Comparison of ENCODE assay signal across 21 mouse cellular contexts in the genomic region with DNA sequence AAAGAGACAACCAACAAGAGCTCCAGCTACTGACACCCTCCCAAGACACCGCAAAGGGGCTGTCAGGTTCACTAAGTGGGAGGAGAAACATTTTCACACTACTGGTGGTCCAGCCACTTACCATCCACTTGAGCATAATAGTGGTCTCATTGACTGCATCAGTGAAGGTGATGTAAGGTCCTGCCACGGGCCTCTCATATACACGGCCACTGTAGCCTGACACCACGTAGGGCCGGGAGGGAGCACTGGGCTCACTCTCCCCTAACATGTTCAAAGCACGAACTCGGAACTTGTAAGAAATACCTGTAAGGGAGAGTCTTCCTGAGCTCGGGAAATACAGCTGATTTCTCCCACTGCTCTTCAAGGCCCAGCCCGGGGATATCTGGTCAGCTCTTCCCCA.
DNase-seq lines count a peak whose midpoint lies in the region; ATAC-seq and TF ChIP-seq lines count a peak whose summit lies in the region.
"Had no signal": no experiment of that assay in that cellular context is flagged by ENCODE, and none has a peak within 500 bp of the region (broad histone marks: within the 10 kb centered on the region; RNA-seq: fewer than 3 reads in every experiment).

No protein-coding gene starts in this region.

- no peak for ATAC-seq in intestine, embryonic 14.5 days (replicated peaks; ENCODE audit: low FRiP score, low TSS enrichment, low read depth)
- no peak for ATAC-seq in intestine, embryonic 15.5 days
- ATAC-seq: forebrain, embryonic 13.5 days; forebrain, embryonic 16.5 days had no signal

- no peak overlapping the region for H3K4me3 ChIP-seq in intestine, embryonic 14.5 days (ENCODE audit: low read depth, low read length)
- H3K4me3 ChIP-seq in intestine, embryonic 15.5 days (replicated peaks) = no peak overlapping the region
- no peak overlapping the region for H3K4me3 ChIP-seq in myocyte
- H3K4me3 ChIP-seq: embryonic facial prominence, embryonic 13.5 days; embryonic facial prominence, embryonic 15.5 days; erythroblast, embryonic 14.5 days; forebrain, embryonic 10.5 days; forebrain, embryonic 13.5 days had no signal

- H3K9ac ChIP-seq in intestine, embryonic 14.5 days (ENCODE audit: low read length) = no peak overlapping the region
- H3K9ac ChIP-seq in intestine, embryonic 15.5 days = no peak overlapping the region
- H3K9ac ChIP-seq: embryonic facial prominence, embryonic 13.5 days; embryonic facial prominence, embryonic 15.5 days; forebrain, embryonic 13.5 days had no signal

- intact Hi-C loops in heart, postnatal 25 days (cut with DNase I) = no loop called here

- no peaks in the 10 kb centered on the region for H3K79me2 ChIP-seq in myocyte (ENCODE audit: control insufficient read depth, insufficient read depth)

- TF ChIP-seq POLR2A in myocyte (IDR thresholded peaks at IDR 0.05; ENCODE audit: insufficient read length, low read depth) = no peak

- no peak overlapping the region for H3K27ac ChIP-seq in intestine, embryonic 14.5 days (ENCODE audit: low read depth)
- no peak overlapping the region for H3K27ac ChIP-seq in intestine, embryonic 15.5 days
- H3K27ac ChIP-seq: embryonic facial prominence, embryonic 13.5 days; forebrain, embryonic 10.5 days; forebrain, embryonic 13.5 days had no signal

- no peak overlapping the region for H3ac ChIP-seq in myocyte (ENCODE audit: control insufficient read depth, insufficient read length)

- H3K9me3 ChIP-seq in intestine, embryonic 14.5 days (ENCODE audit: control insufficient read depth, low read length) = no peaks in the 10 kb centered on the region
- no peaks in the 10 kb centered on the region for H3K9me3 ChIP-seq in intestine, embryonic 15.5 days
- H3K9me3 ChIP-seq: embryonic facial prominence, embryonic 13.5 days; embryonic facial prominence, embryonic 15.5 days; forebrain, embryonic 10.5 days; forebrain, embryonic 13.5 days had no signal

- no peaks in the 10 kb centered on the region for H3K27me3 ChIP-seq in intestine, embryonic 14.5 days (replicated peaks; ENCODE audit: control insufficient read depth, insufficient read depth, low read length)
- no peaks in the 10 kb centered on the region for H3K27me3 ChIP-seq in intestine, embryonic 15.5 days (replicated peaks)
- no peaks in the 10 kb centered on the region for H3K27me3 ChIP-seq in myocyte (ENCODE audit: control insufficient read depth, insufficient read depth, insufficient read length)
- H3K27me3 ChIP-seq: embryonic facial prominence, embryonic 13.5 days; embryonic facial prominence, embryonic 15.5 days; forebrain, embryonic 13.5 days had no signal

- 91% methylated on average over 9 of the region's 9 CpGs for WGBS in intestine, embryonic 14.5 days
- 88% methylated on average over 9 of the region's 9 CpGs for WGBS in intestine, embryonic 15.5 days

- peak; percentile 2 to 3 for DNase-seq in cerebellum, postnatal 14 days
- DNase-seq in cerebellum, adult 9-11 months = no peak
- peak; percentile 81 for DNase-seq in heart, adult 11 months
- DNase-seq in heart, postnatal 25 days (ENCODE audit: low spot score) = no peak
- peak; percentile 34 for DNase-seq in intestine, embryonic 14.5 days (ENCODE audit: low spot score)
- no peak for DNase-seq in kidney, postnatal 25 days
- DNase-seq: adrenal gland, adult 2 months; adrenal gland, postnatal 10 days; adrenal gland, postnatal 25 days; cerebellum, adult 11 months; cerebellum, adult 2 months; cerebellum, postnatal 36 days; embryo, embryonic 11 days had no signal

- peaks cover 76% of the 10 kb centered on the region for H3K36me3 ChIP-seq in intestine, embryonic 14.5 days (ENCODE audit: control insufficient read depth, insufficient read depth, low read length)
- peaks cover 6% of the 10 kb centered on the region; the same call in 1 of the 2 replicates for H3K36me3 ChIP-seq in intestine, embryonic 15.5 days
- no peaks in the 10 kb centered on the region for H3K36me3 ChIP-seq in myocyte (ENCODE audit: control insufficient read depth, insufficient read depth)

- no peak overlapping the region for H3K4me2 ChIP-seq in intestine, embryonic 14.5 days (ENCODE audit: low read length)
- H3K4me2 ChIP-seq in intestine, embryonic 15.5 days (replicated peaks) = no peak overlapping the region
- peak overlapping the region; percentile 24 for H3K4me2 ChIP-seq in myocyte (ENCODE audit: low read depth)
- H3K4me2 ChIP-seq: embryonic facial prominence, embryonic 13.5 days; embryonic facial prominence, embryonic 15.5 days; forebrain, embryonic 13.5 days had no signal

- peaks cover 10% of the 10 kb centered on the region; the same call in 1 of the 2 replicates for H3K4me1 ChIP-seq in intestine, embryonic 14.5 days (replicated peaks; ENCODE audit: control insufficient read depth, insufficient read depth, low read length)
- no peaks in the 10 kb centered on the region for H3K4me1 ChIP-seq in intestine, embryonic 15.5 days (replicated peaks)

TF ChIP-seq in myocyte, 11 proteins besides CTCF, POLR2A, EP300 and RAD21:
- TF ChIP-seq POLR2AphosphoS2 (IDR thresholded peaks at IDR 0.05; ENCODE audit: insufficient read length, low read depth) = no peak
- no peak for TF ChIP-seq USF1 (IDR thresholded peaks at IDR 0.05; ENCODE audit: low read depth)
- TF ChIP-seq CEBPB (IDR thresholded peaks at IDR 0.05; ENCODE audit: insufficient read depth, poor library complexity, severe bottlenecking) = no peak

Comparison
In these comparisons a context has a peak if more than half of its experiments do, and no peak if none do; other contexts are left out.
1. DNase-seq: peak in cerebellum, postnatal 14 days (2 of 2), heart, adult 11 months (single experiment) and intestine, embryonic 14.5 days (single experiment); none in cerebellum, adult 9-11 months (single experiment), heart, postnatal 25 days (single experiment) and kidney, postnatal 25 days (0 of 2).